36 mouse cellular contexts compared by ENCODE assay signal in the genomic region with DNA sequence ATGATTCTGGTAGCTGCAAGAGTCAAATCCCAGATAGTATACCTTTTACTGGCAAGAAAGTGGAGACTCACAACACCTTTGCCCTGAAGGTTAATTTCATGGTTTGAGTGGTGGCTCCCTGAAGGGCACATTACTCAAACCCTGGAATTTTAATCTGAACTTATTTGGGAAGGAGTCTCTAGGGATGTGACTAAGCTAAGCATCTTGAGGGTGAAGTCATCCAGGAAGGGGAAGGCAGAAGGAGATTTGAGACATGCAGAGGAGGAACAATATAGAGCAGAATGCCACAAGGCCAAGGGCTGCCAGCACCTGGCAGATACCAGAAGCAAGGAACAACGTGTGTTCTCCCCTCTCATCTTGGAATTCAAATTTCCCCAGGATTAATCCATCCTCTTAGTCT. TPM values are rescaled to one million over a fixed set of nuclear protein-coding genes. Genes with fewer than 3 reads are reported as not detected.
"Had no signal": no experiment of that assay in that cellular context is flagged by ENCODE, and none has a peak within 500 bp of the region (broad histone marks: within the 10 kb centered on the region; RNA-seq: fewer than 3 reads in every experiment).

No protein-coding gene starts in this region.

- H3K4me2 ChIP-seq: limb, embryonic 12.5 days; limb, embryonic 13.5 days; limb, embryonic 15.5 days; liver, embryonic 11.5 days; liver, embryonic 12.5 days; liver, embryonic 13.5 days; liver, embryonic 15.5 days; lung, embryonic 14.5 days; lung, embryonic 15.5 days; midbrain, embryonic 11.5 days; midbrain, embryonic 12.5 days; midbrain, embryonic 13.5 days; midbrain, embryonic 15.5 days; neural tube, embryonic 12.5 days had no signal

- H3K27me3 ChIP-seq: limb, embryonic 12.5 days; limb, embryonic 13.5 days; limb, embryonic 15.5 days; liver, embryonic 12.5 days; liver, embryonic 13.5 days; liver, embryonic 15.5 days; lung, embryonic 15.5 days; midbrain, embryonic 12.5 days; midbrain, embryonic 13.5 days; midbrain, embryonic 15.5 days; neural tube, embryonic 12.5 days had no signal

- H3K36me3 ChIP-seq: limb, embryonic 10.5 days; limb, embryonic 12.5 days; limb, embryonic 13.5 days; limb, embryonic 15.5 days; lung, embryonic 15.5 days; midbrain, embryonic 10.5 days; midbrain, embryonic 12.5 days; midbrain, embryonic 13.5 days; midbrain, embryonic 15.5 days; neural tube, embryonic 12.5 days had no signal

- H3K4me1 ChIP-seq: limb, embryonic 10.5 days; limb, embryonic 12.5 days; limb, embryonic 13.5 days; limb, embryonic 15.5 days; liver, embryonic 12.5 days; liver, embryonic 13.5 days; liver, embryonic 15.5 days; lung, embryonic 15.5 days; megakaryocyte, embryonic 14.5 days; midbrain, embryonic 10.5 days; midbrain, embryonic 12.5 days; midbrain, embryonic 13.5 days; midbrain, embryonic 15.5 days; neural tube, embryonic 12.5 days had no signal

- H3K27ac ChIP-seq: limb, embryonic 10.5 days; limb, embryonic 12.5 days; limb, embryonic 13.5 days; limb, embryonic 15.5 days; liver, embryonic 12.5 days; liver, embryonic 13.5 days; liver, embryonic 14.5 days; liver, embryonic 15.5 days; lung, embryonic 15.5 days; macrophage; midbrain, embryonic 10.5 days; midbrain, embryonic 12.5 days; midbrain, embryonic 13.5 days; midbrain, embryonic 15.5 days; neural tube, embryonic 12.5 days had no signal

- DNase-seq: left cerebral cortex, postnatal 4 days; liver; liver, embryonic 13.5 days; liver, postnatal 0 days; lung, adult 18-20 months; lung, adult 2 months; lung, embryonic 14.5 days; lung, postnatal 10 days; lung, postnatal 14 days; lung, postnatal 36 days; lung, postnatal 4 days; midbrain, embryonic 14.5 days had no signal

- H3K9ac ChIP-seq: limb, embryonic 12.5 days; limb, embryonic 13.5 days; limb, embryonic 15.5 days; liver, embryonic 12.5 days; liver, embryonic 13.5 days; liver, embryonic 14.5 days; liver, embryonic 15.5 days; liver, postnatal 0 days; lung, embryonic 14.5 days; lung, embryonic 15.5 days; midbrain, embryonic 12.5 days; midbrain, embryonic 13.5 days; midbrain, embryonic 15.5 days; neural tube, embryonic 12.5 days had no signal

- H3K9me3 ChIP-seq: limb, embryonic 10.5 days; limb, embryonic 12.5 days; limb, embryonic 13.5 days; limb, embryonic 15.5 days; liver, embryonic 12.5 days; liver, embryonic 13.5 days; liver, embryonic 15.5 days; lung, embryonic 15.5 days; megakaryocyte, embryonic 14.5 days; midbrain, embryonic 10.5 days; midbrain, embryonic 12.5 days; midbrain, embryonic 13.5 days; midbrain, embryonic 15.5 days; neural tube, embryonic 12.5 days had no signal

- H3K4me3 ChIP-seq: limb, embryonic 10.5 days; limb, embryonic 12.5 days; limb, embryonic 13.5 days; limb, embryonic 15.5 days; liver, embryonic 12.5 days; liver, embryonic 13.5 days; liver, embryonic 15.5 days; lung, embryonic 15.5 days; megakaryocyte, embryonic 14.5 days; midbrain, embryonic 10.5 days; midbrain, embryonic 12.5 days; midbrain, embryonic 13.5 days; midbrain, embryonic 15.5 days; myocyte; neural tube, embryonic 12.5 days had no signal

- ATAC-seq: liver, embryonic 12.5 days; liver, postnatal 0 days; lung, postnatal 0 days; midbrain, embryonic 13.5 days; midbrain, embryonic 15.5 days; midbrain, embryonic 16.5 days had no signal

RNA-seq across cellular contexts. Expression of a gene that starts 12.4 kb away (rescaled TPM):
- total RNA-seq: megakaryocyte progenitor cell, adult 5-6 weeks; megakaryocyte, adult 5-6 weeks; megakaryocyte-erythroid progenitor cell, adult 5-6 weeks; monocyte, adult 5-6 weeks had no signal
- polyA plus RNA-seq: limb, embryonic 10.5 days; macrophage had no signal

RNA-seq across cellular contexts. Expression of a gene that starts 34.6 kb away (rescaled TPM):
- polyA plus RNA-seq: myocyte had no signal
